Mouse (Mus musculus): ENCODE measurements around the gene Cacna1e.

DNA sequence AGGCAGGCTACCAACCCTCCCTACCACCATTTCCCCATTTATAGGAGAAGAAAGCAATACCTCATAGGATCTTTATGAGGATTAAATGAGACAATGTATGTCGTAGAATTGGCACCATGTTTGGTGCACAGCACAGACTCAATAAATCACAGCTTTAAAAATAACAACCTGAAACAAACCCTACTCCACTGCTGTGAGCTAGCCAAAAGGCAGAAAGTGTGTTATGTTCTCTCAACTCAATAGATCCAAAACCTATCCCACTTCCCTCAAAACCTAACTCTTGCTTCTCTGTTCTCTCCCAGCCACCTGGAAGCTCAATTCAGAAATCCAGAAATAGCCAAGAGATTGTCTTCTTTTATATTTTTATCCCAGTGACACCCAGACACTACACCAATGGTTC is 331.2 kb downstream of the Cacna1e start:
- TF ChIP-seq POLR2A (IDR thresholded peaks at IDR 0.05; ENCODE audit: control insufficient read depth in 1 of 2, insufficient read depth in 1 of 2, low read depth in 1 of 2, low read length in 2 of 2, poor library complexity in 1 of 2), result no peak
- TF ChIP-seq GATA1 (IDR thresholded peaks at IDR 0.05; ENCODE audit: low read depth, low read length), result no peak
